Mouse (Mus musculus) heart, postnatal 36 days (tissue): ENCODE results near the gene Gm21913. TPM values are rescaled to one million over a fixed set of nuclear protein-coding genes. Genes with fewer than 3 reads are reported as not detected.
"Not testable (repeated sequence)": the region's sequence is repeated elsewhere in the genome, so short reads cannot be mapped to it uniquely, and the experiment has no call there.

ENCODE experiments used
- DNase-seq, 2 experiments: peaks; one replicate each; pipeline ENCODE4 v3.0.0; 2021 to 2022
- intact Hi-C: fragments of 180-260 bp; cut with DNase I; formaldehyde crosslinking; loops from one replicate; pipeline ENCODE4 v1.15.1; 2025
- total RNA-seq, 2 experiments: library from RNA; stranded (reverse); gene quantifications; 2 replicates each; pipeline ENCODE4 v1.2.3; 2021

Gene Gm21913
- not detected for total RNA-seq

DNA sequence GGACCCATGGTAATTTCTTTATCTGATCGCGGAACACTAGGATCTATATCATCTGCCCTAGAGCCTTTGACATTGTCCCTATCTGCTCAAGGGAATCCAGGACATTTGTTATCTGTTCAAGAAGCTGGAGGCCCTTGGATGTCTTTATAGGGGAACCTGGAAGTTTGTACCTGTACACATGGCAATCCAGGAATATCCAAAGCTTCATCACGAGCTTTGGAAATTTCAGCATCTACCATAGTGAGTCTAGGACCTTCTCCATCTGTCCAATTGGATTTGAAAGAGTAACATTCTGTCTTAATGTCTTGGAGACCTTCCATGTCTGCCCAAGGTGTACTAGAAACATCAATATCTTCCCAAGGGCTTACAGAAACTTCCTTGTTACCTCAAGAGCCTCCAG, at the start of gene Gm21913:
Gene Gm21913 (plus strand): TSS at position 301 of the 400 bp plus-strand sequence.
- intact Hi-C loops, DNase-seq: not testable (repeated sequence)

Other genes with a start within 250 kb of the Gm21913 start
- gene Gm29110, start 153.4 kb upstream of the Gm21913 start, total RNA-seq: not detected